Mouse (Mus musculus) olfactory bulb, adult 2 months (tissue): ENCODE measurements around the gene Trim12c.

ENCODE experiments used
- CTCF ChIP-seq: fragments of 200-500 bp; IDR thresholded peaks from 2 replicates; pipeline ENCODE4 v1.5.1; 2012; ENCODE audit warnings: low read depth, mild to moderate bottlenecking, low read length, moderate library complexity; ENCODE audit not compliant: insufficient read depth
- POLR2A ChIP-seq: fragments of 200-500 bp; IDR thresholded peaks from 2 replicates; pipeline ENCODE4 v1.6.1; 2012; ENCODE audit warnings: mild to moderate bottlenecking, low read depth, low read length, moderate library complexity; ENCODE audit not compliant: insufficient read depth

DNA sequence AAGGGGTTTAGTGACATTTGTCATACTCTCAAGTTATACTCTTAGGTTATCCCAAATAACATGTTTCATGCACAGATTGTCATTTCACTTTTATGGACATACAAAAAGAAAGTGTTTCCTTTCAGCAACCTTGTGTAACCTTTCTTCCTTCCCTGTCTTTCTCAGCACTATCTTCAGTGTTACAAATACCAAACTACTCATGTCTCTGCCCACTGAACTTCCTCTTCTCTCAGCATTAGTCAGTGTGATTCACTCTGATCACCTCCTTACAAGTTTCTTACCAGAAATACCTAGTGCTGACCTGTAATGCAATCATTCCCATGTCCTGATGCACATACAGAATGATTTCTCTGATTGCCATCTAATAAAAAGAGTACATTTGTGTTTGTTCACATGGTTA is 13.2 kb upstream of the Trim12c start:
- TF ChIP-seq POLR2A (no peak), CTCF (no peak)
